Mouse (Mus musculus) liver, postnatal 0 days (tissue): ENCODE measurements at regions not wholly inside any gene's neighbourhood (a gene's known extent, or its start where the extent isn't known, plus 50 kb on each side); places are given as distances from the start of the nearest gene placed in this dataset.

ENCODE experiments used
- CTCF ChIP-seq: sonication (generic); IDR thresholded peaks from 2 replicates; pipeline ENCODE4 v1.5.1; 2016; ENCODE audit warnings: antibody characterized with exemption, low read depth
- EP300 ChIP-seq: IDR thresholded peaks from 2 replicates; pipeline ENCODE4 v1.6.1; 2016; ENCODE audit warnings: antibody characterized with exemption, low read depth, mild to moderate bottlenecking

DNA sequence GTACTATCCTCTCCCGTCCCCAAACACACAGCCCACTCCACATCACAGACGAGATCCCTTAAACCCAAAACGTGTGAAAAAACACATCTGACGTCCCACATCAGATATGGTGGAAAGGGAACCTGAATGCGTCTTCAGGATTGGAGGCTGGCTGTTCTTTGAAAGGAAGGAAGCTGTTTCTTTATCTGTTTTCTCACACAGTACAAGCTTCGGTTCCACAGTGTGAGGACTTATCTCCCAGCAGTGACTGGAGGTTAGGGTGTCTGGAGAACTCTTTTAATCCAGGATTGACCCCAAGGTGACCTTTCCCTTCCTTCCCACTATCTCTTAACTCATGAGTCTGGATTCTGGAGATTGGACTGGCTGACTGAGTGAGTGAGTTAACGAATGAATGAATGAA, 225.8 kb upstream of the Klf3 start:
- no peak for TF ChIP-seq CTCF
- peak; percentile 87 for TF ChIP-seq EP300
